Mouse (Mus musculus) liver, adult (tissue): Measurements from ENCODE around the gene Crip1.

Experiments
- GATA4 ChIP-seq: IDR thresholded peaks from 2 replicates; pipeline ENCODE4 v1.6.1; 2014; ENCODE audit warnings: mild to moderate bottlenecking, low read length; ENCODE audit not compliant: insufficient replicate concordance

Gene Crip1

DNA sequence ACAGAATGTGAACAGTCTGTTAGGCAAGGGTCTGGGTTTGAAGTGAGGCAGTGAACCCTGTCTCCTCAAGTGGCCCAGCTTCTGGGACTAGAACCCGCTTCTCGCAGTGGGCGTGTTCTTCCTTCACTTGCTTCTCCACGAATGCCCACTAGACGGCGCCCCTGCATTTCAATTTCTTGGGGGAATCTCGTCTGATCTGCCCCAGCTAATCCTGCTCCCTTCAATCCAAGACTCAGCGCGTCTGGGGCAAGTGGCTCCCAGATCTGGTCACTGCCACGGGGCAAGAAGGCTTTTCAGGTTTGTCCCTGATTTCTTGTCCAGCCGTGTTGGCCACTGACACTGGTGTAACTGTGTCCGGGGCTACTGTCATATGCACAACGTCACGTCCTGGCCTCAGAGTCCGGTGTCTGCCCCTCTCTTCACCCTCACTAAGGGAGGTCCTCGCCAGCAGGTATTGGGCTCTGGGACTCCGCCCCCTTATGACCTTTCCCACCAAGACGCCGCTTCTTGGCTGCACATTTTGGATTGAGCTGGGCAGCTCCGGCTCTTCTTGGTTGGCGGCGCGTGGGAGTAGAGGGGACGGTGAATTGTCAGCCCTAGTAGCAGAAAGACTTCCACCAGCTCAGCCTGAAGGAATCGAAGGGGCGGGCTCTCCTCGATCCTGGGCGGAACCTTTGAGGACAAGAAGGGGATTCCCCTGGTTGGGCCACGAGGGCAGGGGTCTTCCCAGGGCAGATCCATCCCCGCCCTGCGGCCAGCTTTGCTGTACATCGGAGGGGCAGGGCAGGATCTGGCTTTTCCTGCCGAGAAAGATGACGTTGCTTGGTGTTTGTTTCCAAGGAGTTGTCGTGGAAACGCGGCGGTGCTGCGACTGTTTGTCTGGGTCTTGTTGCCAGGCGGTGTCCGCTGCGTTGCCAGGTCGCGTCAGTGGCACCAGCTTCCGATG, at the start of gene Crip1:
Gene Crip1 (plus strand): TSS at position 205 of the 946 bp plus-strand sequence.
- no peak for TF ChIP-seq GATA4

DNA sequence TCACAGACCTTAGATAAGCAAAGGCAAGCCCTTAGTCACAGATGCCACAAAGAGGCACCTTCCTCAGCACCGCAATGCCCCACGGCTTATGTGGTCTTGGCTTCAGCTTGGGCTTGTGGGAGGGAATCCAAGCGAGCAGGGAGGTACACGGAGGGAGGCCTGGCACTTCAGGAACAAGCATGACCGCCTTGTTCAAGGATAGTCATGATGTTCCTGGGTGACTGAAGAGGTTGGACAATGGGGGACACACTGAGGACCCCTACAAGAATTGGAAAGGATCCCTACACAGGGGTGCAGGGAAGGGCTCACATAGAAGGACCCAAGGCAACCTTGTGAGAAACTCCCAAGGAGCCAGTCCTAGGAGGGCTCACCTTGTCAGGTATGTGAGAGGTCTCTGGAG, 49.1 kb upstream of the Crip1 start:
- no peak for TF ChIP-seq GATA4

DNA sequence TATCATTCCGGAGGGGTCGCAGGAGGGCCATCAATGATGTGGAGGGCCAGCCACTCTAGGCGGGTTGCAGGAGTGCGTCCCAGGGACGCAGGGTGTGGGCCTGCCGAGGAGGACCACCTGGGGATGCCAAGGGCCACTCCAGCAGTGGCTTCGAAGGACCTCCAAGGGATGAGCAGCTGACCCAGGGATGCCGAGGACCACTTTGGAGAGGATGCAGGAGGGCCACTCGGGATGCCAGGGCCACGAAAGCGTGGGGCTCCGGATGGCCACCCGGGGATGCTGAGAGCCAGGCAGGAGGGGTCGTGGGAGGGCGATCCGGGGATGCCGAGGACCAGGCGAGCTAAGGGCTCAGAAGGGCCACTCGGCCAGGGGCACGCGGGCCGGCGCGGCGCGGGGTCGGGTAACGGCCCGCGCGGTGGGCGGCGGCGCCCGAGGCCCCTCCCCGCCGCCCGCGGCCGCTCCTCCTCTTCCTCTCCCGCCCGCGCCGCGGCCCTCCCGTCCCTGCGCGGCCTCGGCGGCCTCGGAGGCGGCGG, 48.3 kb upstream of the Crip1 start, which contains the start of gene Mta1:
Gene Mta1 (plus strand): TSS at position 530 of the 533 bp plus-strand sequence.
- TF ChIP-seq GATA4 = no peak

DNA sequence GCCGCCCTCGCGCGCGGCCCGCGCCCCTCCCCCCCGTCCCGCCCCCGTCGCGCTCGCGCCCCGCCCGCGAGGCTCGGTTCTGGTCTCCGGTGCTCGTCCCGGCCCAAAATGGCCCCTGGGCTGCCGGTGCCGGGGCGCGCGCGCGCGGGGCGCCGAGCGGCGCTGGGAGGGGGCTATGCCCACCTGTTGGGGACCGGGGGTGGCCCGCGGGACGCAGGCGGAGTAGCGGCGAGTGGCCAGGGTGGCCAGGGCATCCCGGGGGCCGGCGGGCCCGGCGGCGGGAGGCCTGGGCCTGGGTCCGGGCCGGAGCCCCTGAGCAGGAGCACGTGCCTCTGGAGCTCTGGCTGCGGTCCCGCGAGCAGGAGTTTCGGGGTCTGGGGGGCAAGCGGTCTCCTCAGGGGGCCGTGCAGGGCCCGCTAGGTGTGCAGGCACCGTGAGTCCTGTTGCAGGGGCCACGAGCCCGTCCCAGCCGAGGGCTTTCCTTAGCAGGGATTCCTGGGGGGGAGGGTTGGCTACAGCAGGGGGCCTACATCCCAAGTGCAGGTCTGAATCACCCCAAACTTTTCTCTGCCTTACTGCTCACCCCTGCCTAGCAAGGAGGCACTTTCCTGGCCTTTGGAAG, 47.5 kb upstream of the Crip1 start:
- no peak for TF ChIP-seq GATA4

DNA sequence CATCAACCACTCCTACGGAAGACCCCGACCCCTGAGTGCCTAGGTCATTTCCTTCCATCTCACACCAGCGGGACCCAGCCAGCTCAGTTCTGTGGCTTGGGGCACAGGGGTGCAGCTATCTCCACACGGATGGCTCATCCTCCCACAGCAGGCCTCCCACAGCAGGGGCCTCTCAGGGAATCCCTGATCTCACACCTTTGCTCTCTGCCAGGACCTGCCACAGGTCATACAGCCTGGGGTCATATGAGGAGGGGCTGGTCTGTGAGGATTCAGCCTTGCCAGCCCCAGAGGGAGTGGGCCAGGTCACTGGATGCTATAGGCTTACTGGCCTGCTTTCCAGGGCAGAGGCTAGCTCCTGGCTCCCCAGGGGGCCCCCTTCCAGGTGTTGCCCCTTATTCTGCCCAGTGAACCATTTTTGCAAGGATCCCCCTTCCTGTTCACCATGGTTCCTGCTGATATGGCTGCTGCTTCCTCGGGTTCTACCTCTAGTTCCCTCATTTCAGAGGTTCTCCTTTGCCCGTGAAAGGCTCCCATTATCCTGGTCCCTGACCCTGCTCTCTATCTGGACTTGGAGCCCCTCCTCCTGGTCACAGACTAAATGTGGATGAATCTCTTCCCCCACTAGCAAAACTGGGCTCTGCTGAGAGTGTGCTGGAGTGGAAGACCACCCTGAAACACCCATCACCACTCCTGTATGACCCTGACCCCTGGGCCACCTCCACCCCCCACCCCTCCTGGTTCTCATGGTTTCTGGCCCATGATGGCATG, 46.5 kb upstream of the Crip1 start:
- no peak for TF ChIP-seq GATA4

DNA sequence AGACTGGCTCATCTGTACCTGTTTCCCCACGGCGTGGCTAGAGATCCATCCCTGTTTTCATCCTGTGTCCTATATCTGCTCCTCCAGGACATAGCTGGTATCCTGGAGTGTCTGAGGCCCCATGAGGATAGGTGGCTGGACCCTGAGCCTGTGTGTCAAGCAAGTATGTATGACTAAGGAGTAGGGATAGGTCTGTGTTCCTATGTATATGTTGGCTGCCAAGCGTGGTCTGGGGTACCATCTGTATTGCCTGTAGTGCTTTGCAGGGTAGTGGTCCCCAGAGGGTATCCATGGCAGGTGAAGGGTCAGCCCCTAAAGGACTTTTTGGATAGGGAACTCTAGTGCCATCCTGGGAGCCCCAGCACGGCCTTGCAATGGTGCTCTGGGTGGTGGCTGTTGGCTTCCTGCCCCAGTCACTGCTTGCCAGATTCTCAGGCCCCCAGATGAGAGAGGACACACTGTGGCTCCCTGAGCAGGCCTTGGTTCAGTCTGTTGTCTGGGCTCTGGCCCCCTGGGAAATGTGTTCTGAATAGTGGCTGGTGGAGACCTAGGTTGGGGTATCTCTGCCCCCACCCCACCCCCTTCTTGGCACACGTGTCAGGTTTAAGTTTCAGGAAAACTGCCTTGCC, 45.6 kb upstream of the Crip1 start:
- TF ChIP-seq GATA4 = no peak

DNA sequence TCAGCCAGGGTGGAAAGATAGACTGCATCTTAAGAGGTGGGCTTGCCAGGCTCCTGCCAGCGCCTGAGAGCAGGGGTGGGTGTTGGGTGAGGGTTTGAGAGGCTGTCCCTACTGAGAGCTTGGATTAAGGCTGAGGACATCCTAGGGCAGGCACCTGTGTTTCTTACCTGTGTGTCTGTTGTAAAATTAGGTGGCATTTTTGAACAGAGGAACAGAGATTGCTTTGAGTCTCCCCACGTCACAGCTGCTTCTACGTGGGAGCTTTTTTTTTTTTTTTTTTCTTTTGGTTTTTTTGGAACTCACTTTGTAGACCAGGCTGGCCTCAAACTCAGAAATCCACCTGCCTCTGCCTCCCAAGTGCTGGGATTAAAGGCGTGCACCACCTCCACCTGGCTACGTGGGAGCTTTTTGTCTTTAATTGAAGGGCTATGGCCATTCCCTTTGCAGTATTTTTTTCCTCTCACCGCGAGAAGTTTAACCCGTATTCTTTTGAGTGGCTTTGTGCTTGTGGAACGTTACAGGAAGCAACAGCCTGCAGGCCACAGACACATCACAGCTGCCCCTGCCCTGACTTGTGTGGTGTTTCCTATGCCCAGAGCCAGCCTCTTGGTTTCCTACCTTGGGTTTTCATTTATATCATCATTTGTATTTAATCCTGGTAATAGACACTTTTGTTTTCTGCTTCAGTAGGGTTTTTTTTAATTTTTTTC, 44.7 kb upstream of the Crip1 start:
- TF ChIP-seq GATA4 = no peak

DNA sequence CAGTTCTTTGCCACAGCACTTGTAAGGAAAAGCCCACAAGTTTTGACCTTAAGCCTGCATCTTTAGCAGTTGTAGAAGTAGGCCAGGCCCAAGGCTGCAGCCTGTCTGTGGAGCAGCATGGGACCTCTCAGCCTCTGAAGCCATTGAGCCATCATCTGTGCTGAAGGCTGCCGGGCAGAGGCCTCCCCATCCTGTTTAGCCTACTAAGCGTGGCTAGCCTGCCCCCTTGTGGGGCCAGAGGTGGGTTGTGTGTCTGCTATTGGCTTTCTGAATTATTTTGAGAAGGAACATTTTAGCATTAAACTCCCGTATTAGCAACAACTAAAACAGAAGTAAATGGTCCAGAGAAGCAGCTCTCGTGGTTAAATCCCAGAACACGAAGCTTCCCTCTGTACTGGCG, 43.7 kb upstream of the Crip1 start:
- no peak for TF ChIP-seq GATA4

DNA sequence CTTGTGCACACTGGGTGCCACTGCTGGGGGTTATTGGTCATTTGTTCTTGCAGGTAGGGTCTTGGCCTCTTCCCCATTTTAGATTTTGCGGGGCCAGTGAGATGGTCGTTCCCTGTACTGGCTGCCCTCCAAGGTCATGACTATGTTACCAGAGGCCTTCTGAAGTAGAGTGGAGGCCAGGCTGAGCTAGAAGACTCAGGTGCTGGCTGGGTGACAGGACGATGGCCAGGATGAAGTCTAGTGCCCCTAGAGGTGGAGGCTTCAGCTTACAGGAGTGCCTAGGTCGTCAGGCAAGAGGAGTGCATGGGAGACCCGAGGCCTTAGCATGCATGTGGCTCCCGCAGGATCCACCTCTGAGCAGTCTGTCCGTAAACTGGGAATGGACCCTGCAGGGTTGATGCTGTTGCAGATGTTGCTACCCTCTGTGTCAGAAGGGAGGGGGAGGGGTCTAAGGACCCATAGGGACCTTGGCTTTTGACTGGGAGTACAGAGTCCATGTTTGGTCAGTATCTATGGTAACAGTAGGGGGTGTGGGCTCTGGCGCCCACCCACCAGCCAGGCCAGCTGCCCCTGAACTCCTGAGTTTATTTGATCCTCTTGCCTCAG, 42.2 kb upstream of the Crip1 start:
- no peak for TF ChIP-seq GATA4

DNA sequence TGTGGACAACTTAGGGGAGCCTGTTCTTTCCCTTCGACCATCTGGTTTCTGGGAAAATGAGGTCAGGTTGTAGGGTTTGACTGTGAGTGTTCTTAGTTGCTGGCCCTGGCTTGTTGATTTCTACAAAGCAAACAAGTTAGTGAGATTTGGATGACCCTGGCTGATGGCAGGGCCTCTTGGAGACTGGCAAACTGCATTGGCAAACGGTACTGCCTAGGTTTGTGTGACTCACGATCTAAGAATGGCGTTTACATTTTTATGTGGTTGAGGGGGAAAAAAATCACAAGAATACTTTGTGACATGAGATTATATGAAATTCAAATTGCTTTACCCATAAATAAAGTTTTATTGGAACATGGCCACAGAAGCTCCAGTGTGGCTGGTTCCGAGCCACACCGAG, 39.7 kb upstream of the Crip1 start:
- TF ChIP-seq GATA4 = no peak

DNA sequence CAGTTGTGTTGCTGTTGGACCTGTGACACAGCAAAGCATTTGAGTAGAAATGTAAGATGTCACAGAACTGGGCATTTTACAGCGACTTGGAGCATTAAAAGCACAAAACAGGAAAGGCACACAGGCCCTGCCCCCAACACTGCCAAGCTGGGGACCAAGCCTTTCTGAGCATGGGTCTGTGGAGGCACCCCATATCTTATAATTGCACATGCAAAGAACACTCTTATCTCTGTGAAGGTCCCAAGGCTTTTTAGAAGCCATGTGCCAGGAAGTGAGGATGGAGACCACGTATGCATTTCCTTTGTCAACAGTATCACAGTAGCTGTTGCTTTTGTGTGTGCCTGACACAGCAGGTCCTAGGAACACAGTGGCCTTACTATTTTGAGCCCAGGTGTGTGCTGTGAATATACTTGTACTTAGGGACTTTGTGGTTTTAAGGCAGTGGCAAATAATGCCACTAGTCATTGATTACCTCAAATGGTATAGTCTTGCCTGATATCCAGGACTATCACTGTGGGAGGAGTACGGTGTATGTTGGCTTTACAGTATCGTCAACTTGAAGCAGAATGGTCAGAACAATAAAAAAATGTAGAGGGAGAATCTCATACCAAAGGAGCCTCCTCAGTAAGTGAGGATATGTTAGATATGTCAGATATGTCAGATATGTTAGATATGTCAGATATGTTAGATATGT, 38.5 kb upstream of the Crip1 start:
- 0 out of 2 replicates have a peak, but pooled peaks have one; percentile 27 for TF ChIP-seq GATA4

DNA sequence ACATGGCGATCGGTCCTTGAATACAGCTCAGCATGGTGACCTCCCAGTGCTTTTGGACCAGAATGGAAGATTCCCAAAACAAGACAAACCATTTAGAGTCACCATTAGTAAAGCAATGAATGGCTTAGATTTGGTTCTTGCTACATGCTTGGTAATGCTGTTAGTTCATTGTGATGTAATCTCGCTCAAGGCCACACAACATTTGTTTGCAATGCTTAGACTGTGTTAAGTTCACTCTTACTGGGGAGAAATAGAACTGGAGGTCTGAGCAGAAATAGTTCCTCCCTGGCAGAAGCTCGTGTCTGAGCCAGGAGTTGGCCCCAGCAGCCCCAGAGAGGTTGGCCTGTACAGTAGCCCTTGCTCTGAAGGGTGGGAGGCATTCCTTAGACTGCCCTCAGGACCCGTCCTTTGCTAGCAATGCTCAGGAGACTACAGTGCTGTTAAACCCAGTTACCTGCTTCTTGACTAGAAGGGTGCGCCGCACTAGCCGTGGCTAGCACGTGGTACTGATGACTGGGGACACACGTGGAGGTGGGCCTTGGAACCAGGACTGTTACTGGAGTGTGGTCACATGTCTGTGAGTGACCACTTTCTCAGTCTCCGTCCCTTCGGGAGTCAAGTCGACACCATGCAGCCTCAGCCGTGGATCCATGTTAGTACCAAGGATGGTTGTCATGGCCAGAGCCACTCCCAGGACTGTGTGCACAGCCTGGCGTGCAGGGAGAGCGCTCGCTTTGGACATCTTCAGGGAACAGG, 37.4 kb upstream of the Crip1 start:
- TF ChIP-seq GATA4 = no peak
